Mouse (Mus musculus): ENCODE results near the gene Cntn3. TPM values are rescaled to one million over a fixed set of nuclear protein-coding genes. Genes with fewer than 3 reads are reported as not detected.

Gene Cntn3
- polyA plus RNA-seq, 1 experiment from 2014 or later = 1.6 TPM

DNA sequence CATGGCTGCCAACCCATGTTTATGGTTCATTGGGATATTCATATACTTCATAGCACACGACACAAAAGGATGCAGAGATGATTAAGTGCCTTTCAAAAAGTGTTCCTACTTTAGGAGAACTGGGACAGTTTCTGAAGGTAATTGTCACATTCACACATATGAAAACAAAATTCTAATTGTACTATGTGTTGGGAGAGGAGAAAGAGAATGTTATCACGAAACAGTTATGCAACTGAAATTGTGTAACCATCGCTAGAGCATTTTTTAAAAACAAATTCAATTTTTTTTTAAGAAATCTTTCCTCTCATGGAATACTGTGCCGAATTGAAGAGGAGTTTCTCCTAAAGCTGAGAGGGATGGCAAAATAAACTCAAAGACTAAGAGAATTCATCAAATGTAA lies 134.5 kb downstream of the Cntn3 start:
- Histone ChIP-seq H3K9ac (no peak overlapping the region), H3K4me1 (no peaks in the 10 kb centered on the region), H3K27ac (replicated peaks) (no peak overlapping the region), H3K9me3 (replicated peaks) (no peaks in the 10 kb centered on the region), H3K4me2 (replicated peaks) (no peak overlapping the region), H3K27me3 (no peaks in the 10 kb centered on the region), H3K4me3 (replicated peaks) (no peak overlapping the region), H3K36me3 (no peaks in the 10 kb centered on the region)
- 82% methylated on average over 4 of the region's 4 CpGs for WGBS
- no peak for ATAC-seq (ENCODE audit: insufficient number of reproducible peaks, low FRiP score, low TSS enrichment, low read depth)

DNA sequence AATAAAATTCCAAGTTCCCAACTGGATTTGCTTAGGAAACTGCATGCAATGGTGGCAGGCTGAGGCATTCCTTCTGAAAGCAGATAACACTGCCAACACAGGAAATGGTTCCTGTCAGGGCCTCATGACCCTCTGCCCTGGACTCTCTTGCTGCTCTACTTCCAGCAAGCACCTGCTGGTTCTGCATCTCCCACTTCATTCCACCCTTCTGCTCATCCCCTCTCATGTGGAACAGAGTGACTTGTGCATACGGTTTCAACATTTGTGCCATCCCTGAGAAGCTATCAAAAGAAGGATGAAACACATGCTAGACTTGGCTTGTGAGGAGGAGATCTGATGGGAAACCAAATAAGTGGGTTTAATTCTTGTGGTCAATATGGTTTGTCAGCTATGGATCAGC lies 145.4 kb downstream of the Cntn3 start:
- ATAC-seq (ENCODE audit: insufficient number of reproducible peaks, low FRiP score, low TSS enrichment, low read depth) = no peak
- WGBS = 79% methylated on average over 1 of the region's 1 CpGs

DNA sequence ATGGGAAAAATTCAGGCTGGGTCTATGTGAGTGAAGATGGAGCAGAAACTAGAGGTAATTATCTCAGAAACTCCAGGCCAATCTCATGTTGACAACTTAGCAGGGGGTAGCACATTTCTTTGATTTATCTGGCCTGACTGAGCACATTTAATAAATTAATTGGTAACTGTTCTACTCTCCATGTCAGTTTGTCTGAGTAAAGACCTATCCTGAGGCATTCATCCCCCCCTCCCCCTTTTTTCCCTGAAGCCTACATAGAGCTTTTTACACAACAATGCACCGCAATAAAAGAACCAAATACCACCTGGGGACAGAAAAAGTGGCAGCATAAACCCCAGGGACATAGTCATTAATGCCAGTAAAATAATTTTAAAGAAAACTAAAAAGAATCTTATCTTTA lies 151.1 kb downstream of the Cntn3 start:
- Histone ChIP-seq H3K27me3 (no peaks in the 10 kb centered on the region), H3K4me3 (replicated peaks) (no peak overlapping the region), H3K27ac (replicated peaks) (no peak overlapping the region), H3K9ac (no peak overlapping the region), H3K9me3 (replicated peaks) (no peaks in the 10 kb centered on the region), H3K4me2 (replicated peaks) (no peak overlapping the region), H3K36me3 (no peaks in the 10 kb centered on the region), H3K4me1 (no peaks in the 10 kb centered on the region)
- ATAC-seq (ENCODE audit: insufficient number of reproducible peaks, low FRiP score, low TSS enrichment, low read depth) = no peak
- 50% methylated on average over 1 of the region's 1 CpGs for WGBS

More for the DNA sequence above, 145.4 kb downstream of the Cntn3 start:
- H3K27me3 ChIP-seq = no peaks in the 10 kb centered on the region
- H3K36me3 ChIP-seq = no peaks in the 10 kb centered on the region
- no peak overlapping the region for H3K9ac ChIP-seq
- H3K4me3 ChIP-seq (replicated peaks) = no peak overlapping the region
- H3K9me3 ChIP-seq (replicated peaks) = no peaks in the 10 kb centered on the region
- no peak overlapping the region for H3K4me2 ChIP-seq (replicated peaks)
- H3K27ac ChIP-seq (replicated peaks) = no peak overlapping the region
- no peaks in the 10 kb centered on the region for H3K4me1 ChIP-seq

DNA sequence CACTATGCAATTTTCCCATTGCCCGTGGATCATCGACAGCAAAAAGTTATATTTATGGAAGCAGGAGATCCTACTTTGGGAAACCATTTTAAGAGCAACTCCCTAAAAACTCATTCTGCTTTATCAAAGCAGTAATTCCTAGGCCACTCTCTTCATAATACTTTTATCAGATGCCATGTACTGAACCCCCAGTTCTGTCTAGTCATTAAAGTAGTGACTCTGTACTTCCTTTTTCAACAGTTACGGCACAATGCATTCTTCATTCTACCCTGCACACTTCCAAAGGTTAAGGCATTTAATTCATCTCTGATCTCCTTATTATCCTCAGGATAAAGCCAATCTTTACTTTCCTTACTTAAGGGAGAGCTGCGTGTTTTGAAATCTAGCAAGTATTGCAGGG lies 184.3 kb downstream of the Cntn3 start:
- Histone ChIP-seq H3K36me3 (no peaks in the 10 kb centered on the region), H3K4me1 (no peaks in the 10 kb centered on the region), H3K4me2 (replicated peaks) (no peak overlapping the region), H3K27ac (replicated peaks) (no peak overlapping the region), H3K27me3 (no peaks in the 10 kb centered on the region), H3K4me3 (replicated peaks) (no peak overlapping the region), H3K9me3 (replicated peaks) (no peaks in the 10 kb centered on the region), H3K9ac (no peak overlapping the region)
- ATAC-seq (ENCODE audit: insufficient number of reproducible peaks, low FRiP score, low TSS enrichment, low read depth) = no peak
- WGBS = 87% methylated on average over 4 of the region's 4 CpGs

DNA sequence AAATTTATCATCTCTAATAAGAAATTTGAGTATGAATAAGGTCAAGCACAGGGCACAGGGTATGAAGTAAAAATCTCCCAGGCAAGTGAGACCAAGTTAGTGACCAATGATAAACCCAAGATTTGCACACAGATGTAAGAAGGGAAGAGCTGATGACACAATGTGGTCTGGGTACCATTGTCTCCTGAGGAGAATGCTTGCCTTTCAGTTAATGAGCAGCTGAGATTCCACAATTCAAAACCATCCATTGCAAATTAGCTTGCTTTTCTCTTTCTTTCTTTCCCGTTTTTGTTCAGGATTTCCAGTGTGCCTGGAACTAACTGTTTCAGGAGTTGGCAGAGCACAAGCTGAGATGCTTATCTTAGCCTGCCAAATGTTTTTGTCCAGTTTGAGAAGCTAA lies 200.8 kb downstream of the Cntn3 start:
- ATAC-seq (ENCODE audit: insufficient number of reproducible peaks, low FRiP score, low TSS enrichment, low read depth) = no peak
- Histone ChIP-seq H3K4me1 (no peaks in the 10 kb centered on the region), H3K27me3 (no peaks in the 10 kb centered on the region), H3K4me2 (replicated peaks) (no peak overlapping the region), H3K36me3 (no peaks in the 10 kb centered on the region), H3K9ac (no peak overlapping the region), H3K4me3 (replicated peaks) (no peak overlapping the region), H3K9me3 (replicated peaks) (no peaks in the 10 kb centered on the region), H3K27ac (replicated peaks) (no peak overlapping the region)
- WGBS = 16% methylated on average over 1 of the region's 1 CpGs

DNA sequence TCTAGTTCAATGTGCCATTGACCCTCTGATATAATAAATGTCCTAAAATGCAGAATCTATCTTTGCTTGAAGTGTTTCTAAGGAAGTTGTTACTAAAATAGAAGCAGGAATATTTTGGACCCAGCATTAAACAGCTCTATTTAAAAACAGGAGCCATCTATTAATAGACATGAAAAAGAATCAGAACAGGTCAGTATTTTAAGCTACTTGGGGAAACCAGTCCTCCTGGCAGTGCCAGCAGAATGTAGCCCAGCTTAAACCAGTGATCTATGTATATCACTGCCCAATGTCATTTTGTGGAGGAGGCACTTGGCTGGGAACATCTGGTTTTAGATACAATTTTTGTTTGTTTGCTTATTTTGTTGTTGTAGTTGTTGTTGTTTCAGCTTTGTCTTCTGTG lies 209.0 kb downstream of the Cntn3 start:
- Histone ChIP-seq H3K27me3 (no peaks in the 10 kb centered on the region), H3K4me2 (replicated peaks) (no peak overlapping the region), H3K9ac (no peak overlapping the region), H3K4me3 (replicated peaks) (no peak overlapping the region), H3K9me3 (replicated peaks) (no peaks in the 10 kb centered on the region), H3K27ac (replicated peaks) (no peak overlapping the region), H3K4me1 (no peaks in the 10 kb centered on the region), H3K36me3 (no peaks in the 10 kb centered on the region)
- ATAC-seq (ENCODE audit: insufficient number of reproducible peaks, low FRiP score, low TSS enrichment, low read depth) = no peak

DNA sequence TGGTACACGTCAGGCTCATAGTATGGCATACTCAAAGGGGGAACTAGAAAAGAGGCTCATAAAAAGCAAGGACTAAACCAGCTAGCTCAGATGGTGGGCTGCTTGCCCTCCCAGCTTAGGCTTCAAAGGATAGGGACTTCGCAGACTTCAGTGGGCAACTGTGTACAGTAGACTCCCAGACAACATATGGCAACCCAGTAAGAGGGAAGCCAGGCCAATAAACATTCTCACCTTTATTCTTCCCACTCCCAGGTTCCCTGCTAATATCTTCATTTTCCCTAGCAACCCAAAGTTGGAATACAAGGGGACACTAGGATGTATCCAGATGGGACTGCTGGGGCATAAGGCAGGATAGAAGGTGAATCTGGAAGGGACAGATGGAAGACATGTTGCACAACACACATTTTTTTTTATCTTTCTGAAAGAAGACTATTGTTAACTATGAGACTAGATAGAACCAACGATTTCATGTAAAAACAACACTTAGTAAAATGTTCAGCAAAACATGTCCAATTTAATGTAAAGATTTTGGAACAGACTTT lies 209.5 kb downstream of the Cntn3 start:
- Histone ChIP-seq H3K27me3 (no peaks in the 10 kb centered on the region), H3K9me3 (replicated peaks) (no peaks in the 10 kb centered on the region), H3K36me3 (no peaks in the 10 kb centered on the region), H3K4me3 (replicated peaks) (no peak overlapping the region), H3K9ac (no peak overlapping the region), H3K4me1 (no peaks in the 10 kb centered on the region), H3K4me2 (replicated peaks) (no peak overlapping the region), H3K27ac (replicated peaks) (no peak overlapping the region)
- no peak for ATAC-seq (ENCODE audit: insufficient number of reproducible peaks, low FRiP score, low TSS enrichment, low read depth)
- 77% methylated on average over 3 of the region's 3 CpGs for WGBS

DNA sequence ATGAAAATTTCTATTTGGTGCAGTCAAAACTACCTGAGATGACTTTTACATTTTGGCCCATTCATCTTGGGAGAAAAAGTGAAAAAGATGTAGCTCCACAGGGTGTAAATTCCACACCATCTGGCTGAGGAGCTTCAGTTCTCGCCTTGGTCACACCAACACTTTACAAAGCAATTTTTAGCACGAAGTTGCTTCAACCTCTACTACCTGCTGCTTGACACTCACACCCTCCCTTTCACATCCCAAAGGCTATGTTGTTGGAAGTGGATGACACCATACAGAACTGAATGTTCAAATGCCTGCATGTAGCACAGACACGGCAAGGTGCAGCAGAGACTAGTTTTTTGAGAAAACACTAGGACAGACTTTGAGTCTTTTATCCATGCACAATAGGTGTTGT lies 240.8 kb downstream of the Cntn3 start:
- WGBS = 74% methylated on average over 3 of the region's 3 CpGs

DNA sequence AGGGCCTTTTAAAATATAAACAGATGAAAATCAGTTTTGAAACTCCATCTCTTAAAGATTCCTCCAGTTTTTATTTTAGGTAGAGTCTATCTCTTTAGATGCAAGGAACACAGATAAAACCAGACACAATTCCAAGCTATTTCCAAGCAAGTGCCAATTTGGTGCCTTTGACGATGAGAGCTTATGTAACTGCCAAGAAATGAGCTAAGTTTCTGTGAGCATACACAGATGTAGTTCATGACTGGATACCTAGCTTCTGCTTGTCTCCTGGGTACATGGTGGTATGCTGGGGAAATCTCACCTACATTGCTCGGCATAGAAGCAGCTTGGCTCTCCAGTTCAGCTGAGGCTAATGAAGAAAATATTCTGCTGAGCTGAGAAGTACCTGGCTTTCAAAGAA lies 246.2 kb downstream of the Cntn3 start:
- no peak overlapping the region for H3K27ac ChIP-seq (replicated peaks)
- H3K27me3 ChIP-seq = no peaks in the 10 kb centered on the region
- H3K9ac ChIP-seq = no peak overlapping the region
- WGBS = 67% methylated on average over 2 of the region's 2 CpGs
- no peak overlapping the region for H3K4me3 ChIP-seq (replicated peaks)
- H3K9me3 ChIP-seq (replicated peaks) = no peaks in the 10 kb centered on the region
- no peak for ATAC-seq (ENCODE audit: insufficient number of reproducible peaks, low FRiP score, low TSS enrichment, low read depth)
- no peaks in the 10 kb centered on the region for H3K36me3 ChIP-seq
- H3K4me1 ChIP-seq = no peaks in the 10 kb centered on the region
- H3K4me2 ChIP-seq (replicated peaks) = no peak overlapping the region

More for the DNA sequence above, 240.8 kb downstream of the Cntn3 start:
- ATAC-seq (ENCODE audit: insufficient number of reproducible peaks, low FRiP score, low TSS enrichment, low read depth) = no peak
- Histone ChIP-seq H3K9me3 (replicated peaks) (no peaks in the 10 kb centered on the region), H3K4me1 (no peaks in the 10 kb centered on the region), H3K36me3 (no peaks in the 10 kb centered on the region), H3K9ac (no peak overlapping the region), H3K4me3 (replicated peaks) (no peak overlapping the region), H3K4me2 (replicated peaks) (no peak overlapping the region), H3K27me3 (no peaks in the 10 kb centered on the region), H3K27ac (replicated peaks) (no peak overlapping the region)

DNA sequence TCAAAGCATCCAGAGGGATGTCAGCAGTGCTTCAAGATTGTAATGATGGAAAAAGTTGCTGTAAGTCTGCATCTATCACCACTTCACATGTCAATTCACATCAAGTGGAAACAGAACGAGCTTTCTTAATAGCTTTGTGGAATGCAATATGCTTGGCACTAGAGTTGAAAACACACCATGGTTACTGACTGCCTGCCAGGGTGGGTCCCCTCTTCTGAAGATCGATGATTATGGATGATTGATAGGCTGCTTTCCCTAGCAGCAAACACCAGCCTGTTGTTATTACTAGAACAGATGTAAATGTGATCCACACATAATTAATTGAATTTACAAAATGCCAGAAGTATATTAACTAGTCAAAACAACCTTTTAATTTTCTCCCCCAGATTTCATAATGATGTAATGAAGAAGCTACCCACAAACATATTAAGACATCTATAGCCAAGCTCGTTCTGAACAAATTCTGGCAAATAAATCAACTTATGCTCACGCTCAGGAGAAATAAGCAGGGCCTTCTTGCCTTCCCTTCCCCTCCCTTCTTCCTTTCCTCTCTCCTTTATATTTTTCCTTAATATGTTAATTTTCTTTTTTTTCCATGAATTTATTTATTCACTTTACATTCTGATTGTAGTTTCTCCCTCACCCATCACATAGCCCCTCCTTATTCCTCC lies 250.2 kb downstream of the Cntn3 start:
- Histone ChIP-seq H3K4me1 (no peaks in the 10 kb centered on the region), H3K9ac (no peak overlapping the region), H3K36me3 (no peaks in the 10 kb centered on the region), H3K4me3 (replicated peaks) (no peak overlapping the region), H3K4me2 (replicated peaks) (no peak overlapping the region), H3K27ac (replicated peaks) (no peak overlapping the region), H3K27me3 (no peaks in the 10 kb centered on the region), H3K9me3 (replicated peaks) (no peaks in the 10 kb centered on the region)
- ATAC-seq (ENCODE audit: insufficient number of reproducible peaks, low FRiP score, low TSS enrichment, low read depth) = no peak
- WGBS = 46% methylated on average over 4 of the region's 4 CpGs

DNA sequence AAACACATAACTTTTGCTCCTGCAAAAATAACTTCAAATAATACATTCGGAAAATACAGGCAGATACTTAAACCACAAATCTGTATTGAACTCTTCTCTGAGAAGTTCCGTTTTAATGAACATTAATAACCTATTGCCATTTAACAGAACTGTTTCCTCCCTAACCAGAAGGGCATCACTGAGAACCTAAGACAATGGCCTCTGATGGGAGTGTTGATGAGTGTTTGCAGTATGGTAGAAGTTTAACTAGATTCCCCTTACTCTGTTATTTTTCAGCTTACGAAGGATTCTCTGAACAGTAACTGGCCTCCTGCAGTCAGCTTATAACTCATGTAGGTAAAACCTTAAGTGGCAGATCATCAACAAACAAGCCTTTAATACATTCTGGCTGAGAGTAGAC lies 253.1 kb downstream of the Cntn3 start:
- Histone ChIP-seq H3K27me3 (no peaks in the 10 kb centered on the region), H3K4me2 (replicated peaks) (no peak overlapping the region), H3K27ac (replicated peaks) (no peak overlapping the region), H3K4me1 (no peaks in the 10 kb centered on the region), H3K9me3 (replicated peaks) (no peaks in the 10 kb centered on the region), H3K4me3 (replicated peaks) (no peak overlapping the region), H3K9ac (no peak overlapping the region), H3K36me3 (no peaks in the 10 kb centered on the region)
- WGBS = 81% methylated on average over 3 of the region's 3 CpGs
- no peak for ATAC-seq (ENCODE audit: insufficient number of reproducible peaks, low FRiP score, low TSS enrichment, low read depth)

DNA sequence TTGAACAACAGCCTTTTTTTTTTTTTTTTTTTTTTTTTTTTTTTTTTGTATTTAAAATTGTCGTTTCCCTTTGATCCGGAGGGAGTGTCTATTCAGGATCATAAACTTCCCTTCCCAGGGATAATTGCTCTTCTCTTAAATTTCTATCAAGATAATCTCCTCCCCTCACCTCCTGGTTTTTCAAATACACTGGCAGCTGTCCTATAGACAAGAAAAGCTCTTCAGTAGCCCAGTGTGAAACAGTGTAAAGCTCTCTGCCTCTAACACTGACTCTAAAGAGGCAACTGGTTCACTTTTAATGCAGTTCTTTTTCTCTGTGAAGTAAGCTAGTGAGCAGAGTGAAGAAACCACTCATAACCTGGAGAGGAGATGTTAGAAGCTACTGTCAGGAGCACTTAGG lies 290.0 kb downstream of the Cntn3 start:
- no peak for ATAC-seq (ENCODE audit: insufficient number of reproducible peaks, low FRiP score, low TSS enrichment, low read depth)

More for the DNA sequence above, 290.0 kb downstream of the Cntn3 start:
- no peak overlapping the region for H3K27ac ChIP-seq (replicated peaks)
- no peaks in the 10 kb centered on the region for H3K4me1 ChIP-seq
- no peak overlapping the region for H3K9ac ChIP-seq
- no peaks in the 10 kb centered on the region for H3K27me3 ChIP-seq
- no peak overlapping the region for H3K4me3 ChIP-seq (replicated peaks)
- H3K36me3 ChIP-seq = no peaks in the 10 kb centered on the region
- H3K9me3 ChIP-seq (replicated peaks) = no peaks in the 10 kb centered on the region
- H3K4me2 ChIP-seq (replicated peaks) = no peak overlapping the region
- 56% methylated on average over 2 of the region's 2 CpGs for WGBS

All from embryonic facial prominence, embryonic 15.5 days (tissue).